Mouse (Mus musculus): ENCODE data around the gene Ncln. TPM values are rescaled to one million over a fixed set of nuclear protein-coding genes. Genes with fewer than 3 reads are reported as not detected.

Gene Ncln
- polyA plus RNA-seq, 1 experiment from 2014 or later: 57.1 TPM

DNA sequence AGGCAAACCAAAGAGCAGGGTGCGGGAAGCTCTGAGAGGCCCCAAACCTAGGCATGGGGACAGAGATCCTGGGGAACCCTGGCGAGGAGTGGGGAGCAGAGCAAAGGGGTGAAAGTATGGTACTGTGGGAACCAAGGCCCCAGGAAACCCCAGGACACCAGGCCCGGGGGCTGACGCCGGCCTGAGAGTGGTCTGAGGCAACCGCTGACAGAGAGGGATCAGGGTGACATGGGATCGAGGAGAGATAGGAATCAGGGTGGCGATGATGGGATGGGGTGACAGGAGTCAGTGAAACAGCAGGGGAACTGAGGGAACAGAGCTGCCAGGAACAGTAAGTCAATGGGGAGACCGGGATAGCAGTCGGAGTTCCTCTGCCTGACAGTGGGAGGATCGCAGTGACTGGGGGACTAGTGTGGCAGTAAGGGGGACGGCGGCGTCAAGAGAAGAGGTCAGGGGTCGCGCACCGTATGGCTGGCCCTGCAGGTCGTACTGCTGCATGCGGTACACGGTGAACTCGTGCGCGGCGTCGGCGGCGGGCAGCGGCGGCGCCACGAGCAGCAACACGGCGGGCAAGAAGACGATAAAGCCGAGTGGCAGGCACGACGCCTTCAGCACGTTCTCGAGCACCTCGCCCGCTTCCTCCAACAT is 452 bp downstream of the Ncln start:
- peak overlapping the region; percentile 99 for H3K4me2 ChIP-seq (replicated peaks)
- peaks cover 30% of the 10 kb centered on the region for H3K36me3 ChIP-seq
- peak; percentile 60 for ATAC-seq
- peaks cover 21% of the 10 kb centered on the region for H3K4me1 ChIP-seq (replicated peaks)
- H3K4me3 ChIP-seq (replicated peaks): peak overlapping the region; percentile 82
- 2% methylated on average over 41 of the region's 41 CpGs for WGBS
- no peaks in the 10 kb centered on the region for H3K9me3 ChIP-seq
- peak overlapping the region; percentile 64 for H3K27ac ChIP-seq
- H3K9ac ChIP-seq (replicated peaks): peak overlapping the region; percentile 85
- no peaks in the 10 kb centered on the region for H3K27me3 ChIP-seq

DNA sequence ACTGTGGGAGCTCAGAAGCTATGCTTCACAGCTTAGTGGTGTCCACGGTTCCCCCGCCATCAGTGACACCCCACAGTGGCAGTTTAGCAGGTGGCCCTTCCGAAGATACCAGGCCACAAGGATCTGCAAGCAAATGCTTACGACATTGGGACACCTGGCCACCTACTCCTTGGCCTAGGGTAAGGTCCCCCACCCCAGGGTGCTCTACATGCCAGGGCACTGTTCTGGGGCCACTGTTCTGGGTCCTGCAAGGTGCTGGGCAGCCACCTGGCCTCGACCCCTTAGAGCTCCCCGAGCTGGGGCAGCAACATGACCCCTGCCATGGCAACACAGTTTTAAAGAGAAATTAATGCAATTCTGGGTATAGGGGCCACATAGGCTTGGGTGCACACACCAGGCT is 1.0 kb downstream of the Ncln start:
- 77% methylated on average over 6 of the region's 6 CpGs for WGBS

DNA sequence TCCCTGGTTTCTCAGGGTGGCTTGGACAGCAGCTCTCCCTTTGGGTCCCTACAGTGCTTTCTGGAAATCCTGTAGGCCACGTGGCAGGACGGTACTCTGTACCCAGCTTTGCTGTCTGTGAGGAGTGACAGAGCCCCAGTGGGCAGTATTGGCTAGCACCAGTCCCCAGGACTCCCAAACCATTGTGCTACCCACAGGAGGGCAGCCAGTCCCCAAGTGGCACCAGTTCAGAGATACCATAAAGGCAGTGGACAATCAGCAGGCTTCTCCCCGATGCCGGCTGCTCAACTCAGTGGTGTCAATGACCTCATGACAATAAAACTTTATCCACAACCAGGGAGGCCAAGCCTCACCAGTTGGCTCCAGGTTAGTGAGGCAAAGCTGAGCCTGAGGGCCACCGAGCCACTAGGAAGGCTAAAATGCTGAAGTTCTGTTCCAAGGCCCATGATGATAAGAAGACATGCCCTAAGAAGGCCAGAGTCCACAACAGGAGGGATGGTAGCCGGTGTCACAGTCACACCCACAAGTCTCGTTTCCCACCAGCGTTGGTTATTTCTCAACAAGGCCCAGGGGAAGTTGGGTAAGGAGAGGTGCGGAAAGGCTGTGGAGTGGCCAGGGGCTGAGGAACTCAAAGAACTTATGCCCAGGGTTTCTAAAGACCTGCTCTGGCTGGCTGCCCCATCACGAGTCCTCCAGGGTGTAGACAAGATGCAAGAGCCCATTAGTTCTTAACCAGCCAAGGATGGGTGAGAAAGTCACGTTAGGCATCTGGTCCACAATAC is 1.7 kb downstream of the Ncln start:
- H3K27ac ChIP-seq: no peak overlapping the region
- H3K9me3 ChIP-seq: no peaks in the 10 kb centered on the region
- no peak for ATAC-seq
- H3K9ac ChIP-seq (replicated peaks): peak overlapping the region; percentile 85; the same call in 1 of the 2 replicates
- H3K4me2 ChIP-seq (replicated peaks): peak overlapping the region; percentile 99
- 91% methylated on average over 11 of the region's 11 CpGs for WGBS
- no peak overlapping the region for H3K4me3 ChIP-seq (replicated peaks)
- H3K27me3 ChIP-seq: no peaks in the 10 kb centered on the region
- H3K36me3 ChIP-seq: peaks cover 43% of the 10 kb centered on the region
- H3K4me1 ChIP-seq (replicated peaks): peaks cover 21% of the 10 kb centered on the region

More for the DNA sequence above, 1.0 kb downstream of the Ncln start:
- Histone ChIP-seq H3K27me3 (no peaks in the 10 kb centered on the region), H3K4me1 (replicated peaks) (peaks cover 21% of the 10 kb centered on the region), H3K4me2 (replicated peaks) (peak overlapping the region; percentile 99), H3K9me3 (no peaks in the 10 kb centered on the region), H3K27ac (no peak overlapping the region), H3K4me3 (replicated peaks) (peak overlapping the region; percentile 82), H3K36me3 (peaks cover 36% of the 10 kb centered on the region), H3K9ac (replicated peaks) (peak overlapping the region; percentile 85)
- no peak for ATAC-seq

DNA sequence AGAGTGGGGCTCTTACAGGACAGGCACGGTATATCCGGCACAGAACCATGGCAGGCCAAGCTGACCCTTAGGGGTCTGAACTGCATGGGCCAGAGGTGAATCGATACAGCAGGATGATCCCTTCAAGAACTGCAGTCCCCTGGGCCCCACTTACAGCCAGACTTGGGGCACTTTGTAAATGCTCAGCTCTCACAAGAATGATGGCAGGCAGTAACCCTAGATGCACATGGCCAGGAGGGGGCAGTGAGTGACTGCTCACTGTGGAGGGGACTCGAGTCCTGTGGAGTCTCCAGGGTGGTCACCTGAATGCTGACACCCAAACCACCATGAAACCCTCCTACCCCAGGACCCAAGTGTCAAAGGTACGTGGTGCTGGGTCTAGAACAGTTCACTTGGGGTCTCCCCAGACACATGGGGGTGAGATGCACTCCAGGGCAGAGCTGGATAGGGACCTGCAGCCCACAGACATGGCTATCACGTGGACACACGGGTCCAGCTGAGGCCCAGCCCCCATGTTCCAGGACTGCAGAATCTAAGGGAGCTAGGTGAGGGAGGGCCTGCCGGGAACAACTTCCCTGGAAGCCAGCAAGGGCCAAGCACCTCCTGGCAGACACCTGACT is 2.5 kb downstream of the Ncln start:
- no peak for ATAC-seq
- Histone ChIP-seq H3K9ac (replicated peaks) (no peak overlapping the region), H3K27ac (no peak overlapping the region), H3K4me1 (replicated peaks) (peaks cover 21% of the 10 kb centered on the region), H3K4me3 (replicated peaks) (no peak overlapping the region), H3K9me3 (no peaks in the 10 kb centered on the region), H3K27me3 (no peaks in the 10 kb centered on the region), H3K36me3 (peaks cover 49% of the 10 kb centered on the region), H3K4me2 (replicated peaks) (no peak overlapping the region)
- 84% methylated on average over 8 of the region's 8 CpGs for WGBS

DNA sequence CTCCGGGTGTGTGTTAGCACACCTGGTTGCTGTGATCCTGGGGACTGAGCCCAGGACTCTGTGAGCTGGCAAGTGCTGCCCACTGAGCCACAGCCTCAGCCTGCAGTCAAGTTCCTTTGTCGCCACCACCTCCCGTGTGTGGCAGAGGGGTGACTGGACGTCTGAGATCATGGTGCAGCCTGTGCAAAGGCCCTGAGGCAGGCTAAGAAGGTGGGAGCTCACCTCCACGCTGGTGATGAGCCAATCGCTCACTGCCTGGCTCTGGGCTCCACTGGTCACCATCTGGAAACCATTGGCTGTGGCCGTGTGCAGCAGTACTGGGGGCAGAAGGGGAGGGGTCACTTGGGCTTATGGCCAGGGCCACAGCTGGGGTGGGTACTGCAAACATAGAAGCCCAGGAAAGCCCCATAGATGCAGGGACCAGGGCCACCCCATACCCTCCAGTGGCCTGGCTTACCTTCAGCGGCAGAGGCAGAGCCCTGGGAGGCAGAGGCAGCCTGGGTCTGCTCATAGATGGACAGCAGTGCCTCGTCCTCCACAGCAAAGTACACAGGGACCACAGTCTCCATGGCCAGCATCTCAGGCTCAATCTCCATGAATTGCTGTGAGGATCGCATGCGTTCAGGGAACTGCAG is 3.5 kb downstream of the Ncln start:
- Histone ChIP-seq H3K27me3 (no peaks in the 10 kb centered on the region), H3K36me3 (peaks cover 59% of the 10 kb centered on the region), H3K9ac (replicated peaks) (no peak overlapping the region), H3K4me1 (replicated peaks) (peaks cover 21% of the 10 kb centered on the region), H3K4me2 (replicated peaks) (no peak overlapping the region), H3K9me3 (no peaks in the 10 kb centered on the region), H3K27ac (no peak overlapping the region), H3K4me3 (replicated peaks) (no peak overlapping the region)
- ATAC-seq: no peak
- 94% methylated on average over 11 of the region's 11 CpGs for WGBS

DNA sequence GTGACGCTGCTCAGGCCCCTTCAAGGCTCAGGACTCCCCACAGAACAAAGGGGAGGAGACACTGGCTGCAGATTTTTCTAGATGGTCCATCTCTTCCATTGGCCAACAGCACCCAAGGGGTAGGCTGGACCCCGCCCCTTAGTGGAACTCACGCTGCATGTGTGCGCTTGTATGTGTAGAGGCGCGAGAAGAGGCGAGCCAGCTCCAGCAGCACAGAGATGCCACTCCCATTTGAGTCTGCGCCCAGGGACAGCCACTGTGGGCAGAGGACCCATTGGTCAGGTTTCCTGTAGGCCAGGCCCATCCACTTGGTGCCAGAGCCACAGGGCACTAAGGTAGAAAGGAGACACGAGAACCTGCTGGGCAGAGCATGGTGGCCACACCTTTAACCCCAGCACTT is 5.2 kb downstream of the Ncln start:
- no peak overlapping the region for H3K27ac ChIP-seq
- H3K27me3 ChIP-seq: no peaks in the 10 kb centered on the region
- no peak overlapping the region for H3K9ac ChIP-seq (replicated peaks)
- no peak for ATAC-seq
- H3K4me2 ChIP-seq (replicated peaks): no peak overlapping the region
- H3K36me3 ChIP-seq: peaks cover 76% of the 10 kb centered on the region
- no peak overlapping the region for H3K4me3 ChIP-seq (replicated peaks)
- H3K4me1 ChIP-seq (replicated peaks): peaks cover 16% of the 10 kb centered on the region
- 91% methylated on average over 9 of the region's 9 CpGs for WGBS
- H3K9me3 ChIP-seq: no peaks in the 10 kb centered on the region

DNA sequence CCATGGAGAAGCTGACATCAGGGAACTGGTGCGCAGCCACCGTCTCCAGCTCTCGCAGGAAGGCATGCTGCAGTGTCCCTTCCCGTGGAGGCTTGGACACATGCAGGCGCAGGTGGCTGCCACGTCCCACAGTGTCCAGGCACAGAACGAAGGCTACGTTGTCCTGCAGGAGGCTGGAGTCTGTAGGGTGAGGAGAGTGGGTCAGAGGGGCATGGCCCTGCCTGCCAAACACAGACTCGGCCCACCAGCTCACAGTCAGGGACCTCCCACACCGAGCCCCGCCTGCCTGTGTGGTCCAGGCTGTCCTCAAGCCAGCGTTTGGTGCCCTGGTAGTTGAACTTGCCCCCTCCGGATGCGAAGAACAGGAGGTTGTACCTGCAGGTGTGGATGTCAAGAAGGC is 6.3 kb downstream of the Ncln start:
- Histone ChIP-seq H3K9me3 (no peaks in the 10 kb centered on the region), H3K27me3 (no peaks in the 10 kb centered on the region), H3K4me2 (replicated peaks) (no peak overlapping the region), H3K4me1 (replicated peaks) (peaks cover 15% of the 10 kb centered on the region), H3K9ac (replicated peaks) (no peak overlapping the region), H3K4me3 (replicated peaks) (no peak overlapping the region), H3K36me3 (peaks cover 80% of the 10 kb centered on the region), H3K27ac (no peak overlapping the region)
- no peak for ATAC-seq
- 85% methylated on average over 14 of the region's 14 CpGs for WGBS

DNA sequence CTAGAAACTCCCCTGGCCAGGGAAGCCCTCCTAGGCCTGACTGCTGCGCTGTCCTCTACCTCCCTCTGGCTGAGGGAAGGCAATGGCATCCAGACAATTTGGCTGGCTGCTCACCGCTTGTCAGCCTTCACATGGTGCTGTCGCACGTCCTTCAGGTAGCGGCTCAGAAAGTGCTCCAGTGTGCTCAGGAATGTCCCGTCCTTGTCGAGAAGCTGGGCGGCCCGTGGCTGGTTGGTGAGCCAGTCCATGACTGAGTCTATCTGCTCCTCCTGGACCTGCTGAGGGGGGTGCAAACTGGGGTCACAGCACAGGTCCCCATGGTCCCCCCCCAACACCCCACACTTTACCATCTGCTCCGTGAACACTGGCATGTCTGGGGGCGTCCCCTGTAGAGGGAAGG is 8.1 kb downstream of the Ncln start:
- no peak for ATAC-seq
- Histone ChIP-seq H3K4me2 (replicated peaks) (no peak overlapping the region), H3K36me3 (peaks cover 73% of the 10 kb centered on the region), H3K27me3 (no peaks in the 10 kb centered on the region), H3K9ac (replicated peaks) (no peak overlapping the region), H3K27ac (no peak overlapping the region), H3K4me3 (replicated peaks) (no peak overlapping the region), H3K4me1 (replicated peaks) (peaks cover 17% of the 10 kb centered on the region), H3K9me3 (no peaks in the 10 kb centered on the region)
- WGBS: 87% methylated on average over 11 of the region's 11 CpGs

DNA sequence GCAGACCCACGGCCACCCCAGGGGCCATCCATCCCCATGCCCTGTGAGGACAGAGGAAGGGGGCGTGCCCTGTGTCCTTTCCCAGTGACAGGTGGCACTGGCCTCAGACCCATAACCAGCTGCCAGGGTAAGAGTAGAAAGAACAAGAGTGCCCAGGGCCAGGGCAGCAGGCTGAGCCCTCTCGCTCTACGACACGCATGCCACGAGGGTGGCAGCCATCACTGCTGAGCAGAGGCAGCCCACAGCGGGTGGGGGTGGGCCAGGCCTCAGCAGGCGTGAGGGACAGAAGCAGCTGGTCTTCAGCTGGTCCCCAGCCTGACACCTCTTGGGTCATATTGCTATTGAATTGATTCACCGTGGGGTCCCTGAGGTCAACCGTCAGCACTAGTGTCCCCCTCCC is 9.7 kb downstream of the Ncln start:
- H3K4me2 ChIP-seq (replicated peaks): no peak overlapping the region
- peaks cover 22% of the 10 kb centered on the region for H3K4me1 ChIP-seq (replicated peaks)
- 89% methylated on average over 10 of the region's 10 CpGs for WGBS
- H3K9ac ChIP-seq (replicated peaks): no peak overlapping the region
- 0 out of 2 replicates have a peak, but pooled peaks cover 2% of the 10 kb centered on the region for H3K27me3 ChIP-seq
- ATAC-seq: no peak
- no peak overlapping the region for H3K4me3 ChIP-seq (replicated peaks)
- no peaks in the 10 kb centered on the region for H3K9me3 ChIP-seq
- peaks cover 57% of the 10 kb centered on the region for H3K36me3 ChIP-seq
- no peak overlapping the region for H3K27ac ChIP-seq

DNA sequence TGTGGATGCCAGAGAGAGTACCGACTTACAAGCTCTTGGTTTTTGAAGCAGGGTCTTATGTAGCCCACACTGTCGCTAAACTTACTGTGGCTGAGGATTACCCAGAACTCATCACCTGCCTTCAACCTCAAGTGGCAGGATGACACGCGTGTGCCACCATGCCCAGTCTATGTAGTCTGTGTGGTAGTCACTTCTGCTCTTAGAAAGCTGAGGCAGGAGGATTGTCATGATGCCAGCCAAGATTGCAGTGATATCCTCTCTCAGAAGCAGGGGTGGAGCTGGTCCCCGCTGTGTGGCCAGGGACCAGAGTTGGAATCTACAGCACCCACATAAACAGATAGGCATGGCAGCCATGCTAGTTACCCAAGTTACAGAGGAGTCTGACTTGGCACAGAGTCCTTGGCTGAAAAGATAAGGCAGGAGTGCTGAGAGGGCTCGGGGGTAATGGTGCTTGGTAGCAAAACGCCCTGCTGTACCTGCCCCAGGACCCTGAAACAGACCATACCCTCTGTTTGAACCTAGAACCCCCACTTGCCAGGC is 10.6 kb downstream of the Ncln start:
- Histone ChIP-seq H3K27me3 (0 out of 2 replicates have a peak, but pooled peaks cover 2% of the 10 kb centered on the region), H3K36me3 (peaks cover 48% of the 10 kb centered on the region), H3K4me2 (replicated peaks) (no peak overlapping the region), H3K27ac (peak overlapping the region; percentile 83), H3K9me3 (no peaks in the 10 kb centered on the region), H3K9ac (replicated peaks) (no peak overlapping the region), H3K4me3 (replicated peaks) (no peak overlapping the region), H3K4me1 (replicated peaks) (peaks cover 30% of the 10 kb centered on the region)
- 75% methylated on average over 7 of the region's 7 CpGs for WGBS
- no peak for ATAC-seq

DNA sequence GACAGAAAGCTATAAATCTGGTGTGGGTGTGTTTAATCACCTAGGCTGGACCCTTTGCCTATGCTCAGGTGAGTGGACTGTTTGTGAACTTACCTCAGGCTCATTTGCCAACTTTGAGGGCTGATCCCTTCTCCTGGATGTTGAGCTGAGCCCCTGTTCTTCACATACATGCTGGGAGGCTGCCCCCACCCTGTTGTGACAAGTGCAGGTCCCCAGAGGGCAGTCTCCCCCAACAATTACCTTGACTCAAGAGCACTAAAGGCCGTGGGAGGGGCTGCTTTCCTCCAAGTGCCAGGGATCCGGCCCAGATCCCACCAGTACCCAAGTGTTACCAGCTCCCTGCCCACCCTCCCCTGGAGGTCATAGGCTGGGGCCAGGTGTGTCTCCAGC is 11.1 kb downstream of the Ncln start:
- 0 out of 2 replicates have a peak, but pooled peaks cover 2% of the 10 kb centered on the region for H3K27me3 ChIP-seq
- H3K4me3 ChIP-seq (replicated peaks): no peak overlapping the region
- H3K27ac ChIP-seq: peak overlapping the region; percentile 83
- ATAC-seq: no peak
- peak overlapping the region; percentile 33; the same call in 1 of the 2 replicates for H3K9ac ChIP-seq (replicated peaks)
- peak overlapping the region; percentile 23; the same call in 1 of the 2 replicates for H3K4me2 ChIP-seq (replicated peaks)
- H3K4me1 ChIP-seq (replicated peaks): peaks cover 35% of the 10 kb centered on the region
- H3K9me3 ChIP-seq: no peaks in the 10 kb centered on the region
- WGBS: 30% methylated on average over 2 of the region's 2 CpGs
- H3K36me3 ChIP-seq: peaks cover 43% of the 10 kb centered on the region
